Mouse (Mus musculus): ENCODE data around the gene Zranb2.

- no peak for TF ChIP-seq CTCF (IDR thresholded peaks at IDR 0.05; ENCODE audit: low read depth, low read length)
- TF ChIP-seq TAL1 (conservative IDR thresholded peaks at IDR 0.05; ENCODE audit: low read depth, low read length) = no peak
- no peak for TF ChIP-seq GATA2 (IDR thresholded peaks at IDR 0.05; ENCODE audit: borderline replicate concordance, low read depth, low read length)
Observed at GRCm38 (mm10) chr3:157572011-157572410, 38.1 kb downstream of the Zranb2 start.
